Mouse (Mus musculus) ES-CJ7 (cell line): Measurements from ENCODE around the gene Hoxc10.

ENCODE experiments used
- DNase-seq: peaks from one replicate; pipeline ENCODE4 v3.0.0; 2011; ENCODE audit warnings: low read depth, low spot score

The Hoxc10 gene

GRCm38 (mm10) chr15:103010847-103011555, 44.4 kb downstream of the Hoxc10 start:
- DNase-seq = peak; percentile 83

GRCm38 (mm10) chr15:103011928-103012486, 45.4 kb downstream of the Hoxc10 start:
- peak; percentile 53 for DNase-seq

GRCm38 (mm10) chr15:103013238-103013984, 46.8 kb downstream of the Hoxc10 start:
- DNase-seq = peak; percentile 74

GRCm38 (mm10) chr15:103014166-103015008, 47.8 kb downstream of the Hoxc10 start:
- peak; percentile 78 for DNase-seq

- DNase-seq = peak; percentile 68
These were observed 48.4 kb downstream of the Hoxc10 start for GRCm38 (mm10) chr15:103015009-103015399.

- peak; percentile 79 for DNase-seq
These were observed 49.0 kb downstream of the Hoxc10 start for GRCm38 (mm10) chr15:103015406-103016166.

- DNase-seq = no peak
These were observed 52.0 kb downstream of the Hoxc10 start, which contains the start of gene Hoxc4 for GRCm38 (mm10) chr15:103018636-103019035. TSS of gene Hoxc4 (plus strand) at chr15:103018934.

- DNase-seq = no peak
These were observed 54.4 kb downstream of the Hoxc10 start for GRCm38 (mm10) chr15:103020899-103021418.
